Mouse (Mus musculus) heart, adult 18-20 months (tissue): ENCODE results near the gene Vav3. TPM values are rescaled to one million over a fixed set of nuclear protein-coding genes. Genes with fewer than 3 reads are reported as not detected.

Experiments used
- DNase-seq, 2 experiments: peaks; one replicate each; pipeline ENCODE4 v3.0.0; 2021 to 2022; ENCODE audit warnings: mixed read lengths in 1 of 2
- total RNA-seq, 2 experiments: library from RNA; stranded (reverse); gene quantifications; 2 replicates each; pipeline ENCODE4 v1.2.3; 2021

Vav3 gene
- total RNA-seq, 2 experiments from 2014 or later: 4.8 to 5.4 TPM

DNA sequence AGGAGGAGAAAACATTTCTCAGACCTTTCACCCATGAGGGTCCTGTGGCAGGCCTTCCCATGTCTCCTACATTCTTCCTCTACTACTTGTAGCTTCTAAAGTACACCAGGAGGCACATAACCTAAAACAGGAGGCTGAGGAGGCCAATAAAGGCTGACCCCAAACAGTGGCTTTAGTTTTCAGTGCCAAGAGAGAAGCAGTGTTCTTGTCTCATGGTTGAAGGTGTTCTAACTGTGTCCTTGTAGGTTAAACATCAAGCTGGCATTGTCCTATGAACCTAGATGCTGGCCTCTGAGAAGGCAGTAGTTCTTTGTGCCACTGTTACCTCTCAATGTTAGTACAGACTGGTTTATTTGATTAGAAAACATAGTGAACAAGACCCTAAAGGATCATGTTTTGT, 245.5 kb downstream of the Vav3 start:
- DNase-seq: no peak

GRCm38 (mm10) chr3:109592970-109593369, 252.5 kb downstream of the Vav3 start:
- no peak for DNase-seq

DNA sequence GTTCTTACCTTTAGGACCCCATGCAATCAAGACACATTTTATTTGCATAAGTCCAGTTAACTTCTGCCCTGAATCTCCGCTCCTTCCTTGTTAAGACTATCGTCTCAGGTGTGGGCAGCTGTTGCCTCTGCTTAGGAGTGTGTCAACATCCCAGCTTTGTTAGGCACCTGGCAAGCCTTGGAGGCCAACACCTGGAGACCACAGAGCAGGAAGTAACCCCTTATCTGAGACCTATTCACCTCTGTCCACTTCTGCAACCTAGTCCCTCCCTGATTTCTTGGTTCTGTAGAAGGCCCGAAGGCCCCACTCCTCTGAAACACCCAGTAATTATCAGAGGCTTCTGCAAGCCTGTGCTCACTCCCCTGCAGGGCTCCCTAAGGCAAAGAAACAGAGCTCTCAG, 255.6 kb downstream of the Vav3 start:
- no peak for DNase-seq

GRCm38 (mm10) chr3:109600699-109601451, 260.4 kb downstream of the Vav3 start:
- no peak for DNase-seq

- no peak for DNase-seq
These were observed 262.3 kb downstream of the Vav3 start for GRCm38 (mm10) chr3:109602753-109603152.

DNA sequence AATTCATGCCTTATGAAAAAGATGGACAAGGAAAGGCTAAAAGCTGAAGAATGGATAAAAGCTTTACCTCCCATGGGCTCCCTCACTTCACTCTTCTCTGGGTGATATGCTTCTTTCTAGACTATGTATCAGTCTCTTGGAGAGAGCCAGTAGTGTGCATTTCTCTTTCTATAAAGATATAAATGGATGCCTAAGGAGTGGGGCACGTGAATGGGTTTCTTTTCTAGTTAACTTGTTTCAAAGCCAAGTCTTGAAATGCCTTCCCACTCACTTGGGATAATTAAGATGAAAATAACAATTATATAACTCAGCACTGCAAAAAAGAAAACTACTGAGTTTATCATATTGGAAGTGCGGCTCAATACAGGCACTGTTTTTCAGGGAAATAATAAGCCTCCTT, 265.7 kb downstream of the Vav3 start:
- no peak for DNase-seq

- peak; percentile 26 to 34 for DNase-seq
These were observed 281.3 kb downstream of the Vav3 start for GRCm38 (mm10) chr3:109621721-109622120.

DNA sequence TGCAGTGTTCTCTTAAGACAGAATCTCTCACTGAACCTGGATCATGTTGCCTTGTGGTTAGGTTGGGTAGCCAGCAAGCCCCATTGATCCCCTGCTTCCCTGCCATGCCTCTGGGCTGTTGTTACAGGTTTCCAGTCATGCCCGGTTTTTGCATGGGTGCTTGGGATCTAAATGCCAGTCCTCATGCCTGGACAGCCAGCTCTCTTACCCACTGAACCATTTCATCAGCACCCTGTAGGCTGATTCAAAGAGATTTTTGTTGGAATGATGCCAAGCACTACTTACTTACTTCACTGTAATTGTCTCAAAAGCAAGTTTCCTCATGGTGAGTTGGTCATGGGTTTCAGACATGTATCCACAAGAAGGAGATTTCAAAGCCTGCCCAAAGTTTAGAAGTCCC, 281.9 kb downstream of the Vav3 start:
- no peak for DNase-seq

- no peak for DNase-seq
These were observed 282.4 kb downstream of the Vav3 start for GRCm38 (mm10) chr3:109622816-109623215.

DNA sequence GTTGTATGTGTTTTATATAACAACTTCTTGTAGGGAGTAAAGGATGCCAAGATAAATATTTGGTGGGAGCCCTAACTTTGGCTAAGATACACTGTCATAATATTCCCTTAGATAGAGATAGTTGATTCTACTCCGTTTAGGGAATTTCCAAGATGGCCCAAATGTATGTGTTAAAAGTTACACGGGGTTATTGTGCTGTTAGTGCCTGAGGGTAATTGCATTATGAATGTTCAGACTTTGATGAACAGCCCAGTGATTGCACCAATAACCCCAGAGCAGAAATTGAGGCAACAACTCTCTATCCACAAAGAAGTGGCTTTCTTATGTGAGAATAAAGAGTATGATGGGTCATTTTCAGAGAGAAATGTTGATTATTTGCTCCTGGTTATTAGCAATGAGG, 283.3 kb downstream of the Vav3 start:
- no peak for DNase-seq

DNA sequence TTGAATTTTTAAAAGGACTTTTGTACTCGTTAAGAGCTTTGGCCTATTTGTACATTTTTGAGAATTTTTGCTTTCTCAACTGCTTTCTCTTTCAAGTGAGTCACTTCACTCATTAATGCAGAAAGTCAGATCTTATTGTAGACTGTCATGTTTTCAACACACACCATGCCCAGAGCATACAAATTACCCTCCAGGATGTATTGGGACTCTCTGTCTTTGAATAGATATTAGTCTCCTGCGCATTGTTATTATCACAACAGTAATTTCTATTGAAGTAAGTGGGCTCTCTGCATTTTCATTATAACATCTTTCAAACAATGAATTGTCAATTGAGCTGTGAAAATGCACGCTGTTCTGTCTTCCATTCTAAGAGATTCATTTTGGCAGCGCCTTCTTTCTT, 295.6 kb downstream of the Vav3 start:
- DNase-seq: no peak

- DNase-seq: peak; percentile 4 to 14
These were observed 298.9 kb downstream of the Vav3 start for GRCm38 (mm10) chr3:109639386-109639785.

DNA sequence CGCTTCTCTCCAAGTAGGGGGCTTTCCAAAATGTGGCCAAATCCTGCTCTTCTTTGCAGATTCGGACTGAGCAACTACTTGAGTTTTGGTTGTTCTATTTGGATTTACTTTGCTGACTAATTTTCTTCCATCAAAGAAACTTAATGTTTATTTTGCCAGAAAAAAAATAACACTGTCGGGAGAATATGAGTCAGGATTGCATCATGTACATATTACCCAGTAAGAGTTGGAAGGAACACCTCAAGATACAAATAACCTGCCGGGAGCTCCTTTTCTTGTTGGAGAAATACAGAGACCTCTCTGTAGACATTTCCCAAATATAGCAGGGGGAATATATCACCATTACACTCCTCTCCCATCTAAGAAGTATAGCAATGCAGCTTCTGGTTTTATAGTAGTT, 300.3 kb downstream of the Vav3 start:
- no peak for DNase-seq

- no peak for DNase-seq
These were observed 307.8 kb downstream of the Vav3 start for GRCm38 (mm10) chr3:109648242-109648641.

- no peak for DNase-seq
These were observed 311.0 kb downstream of the Vav3 start for GRCm38 (mm10) chr3:109651479-109651878.

- DNase-seq: no peak
These were observed 312.6 kb downstream of the Vav3 start for GRCm38 (mm10) chr3:109652860-109653631.

DNA sequence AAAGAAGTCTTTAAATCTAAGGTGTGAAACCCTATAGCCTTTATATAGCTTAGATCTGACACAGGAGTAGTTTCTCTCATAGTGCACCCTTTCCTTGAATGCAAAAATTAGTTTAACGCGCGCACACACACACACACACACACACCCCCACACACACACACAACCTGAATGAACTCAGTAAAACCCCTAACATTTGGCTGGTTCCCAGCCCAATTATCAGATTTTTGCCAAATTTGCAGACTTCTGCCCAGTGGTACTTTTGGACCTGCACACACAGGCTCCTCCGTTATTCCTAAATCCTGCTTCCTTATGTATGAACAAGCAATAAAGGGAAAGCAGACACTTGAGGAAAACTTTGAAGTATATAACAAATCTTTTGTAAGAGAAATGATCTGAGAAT, 313.9 kb downstream of the Vav3 start:
- DNase-seq: no peak

DNA sequence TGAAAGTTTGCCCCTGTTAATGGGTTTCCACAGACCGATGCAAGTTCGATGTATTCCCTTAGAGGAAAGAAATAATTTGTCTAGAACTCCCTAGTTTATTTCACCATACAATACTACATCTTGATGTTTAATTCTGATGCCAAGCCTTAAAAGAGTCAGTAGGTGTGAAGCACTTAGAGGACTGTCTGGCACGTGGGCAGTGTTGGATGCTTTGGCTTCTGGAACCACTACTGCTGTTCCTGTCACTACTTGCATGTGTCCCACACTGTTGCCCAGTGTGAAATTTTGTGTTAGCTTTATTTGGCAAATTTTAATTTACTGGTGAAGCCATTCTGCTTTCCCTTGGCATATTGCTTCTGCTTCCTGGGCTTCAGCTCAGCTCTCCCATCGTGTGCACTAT, 331.3 kb downstream of the Vav3 start:
- no peak for DNase-seq

DNA sequence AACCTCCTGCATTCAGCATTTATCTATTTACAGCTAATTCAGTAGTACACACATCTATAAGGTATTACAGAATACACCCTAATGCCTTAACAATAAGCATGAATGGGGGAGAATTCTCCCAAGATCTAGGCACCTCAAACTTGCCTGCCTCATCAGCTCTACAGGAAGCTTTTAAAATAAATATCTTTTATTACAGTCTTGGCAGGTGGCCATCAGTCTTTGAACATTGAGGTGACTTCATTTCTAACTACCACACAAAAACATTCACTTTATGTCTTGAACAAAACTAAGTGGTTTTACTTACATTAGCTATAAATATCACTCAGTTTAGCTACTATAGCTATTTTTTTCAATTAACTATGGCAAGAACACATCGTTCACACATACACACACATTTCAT, 332.5 kb downstream of the Vav3 start:
- no peak for DNase-seq

- DNase-seq: no peak
These were observed 339.8 kb downstream of the Vav3 start for GRCm38 (mm10) chr3:109680281-109680680.

DNA sequence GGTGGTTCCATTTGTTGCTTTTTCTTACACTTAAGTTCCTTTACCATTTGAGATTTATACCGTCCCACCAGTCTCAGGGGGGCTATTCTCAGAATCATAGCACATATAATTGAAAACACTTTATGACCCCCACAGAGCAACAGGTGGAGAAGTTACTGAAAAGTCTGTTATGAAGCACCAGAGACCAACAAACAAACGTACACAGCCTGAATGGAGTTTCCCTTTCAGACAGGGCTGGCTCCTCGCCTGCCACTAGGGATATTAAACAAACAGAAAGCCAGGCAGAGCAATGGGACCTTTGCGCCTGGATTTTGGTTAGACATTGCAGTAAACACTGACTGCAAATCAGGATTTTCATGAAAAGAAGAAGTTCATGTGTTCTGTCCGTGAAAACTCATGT, 341.4 kb downstream of the Vav3 start:
- no peak for DNase-seq

GRCm38 (mm10) chr3:109683608-109684295, 343.3 kb downstream of the Vav3 start:
- DNase-seq: no peak

GRCm38 (mm10) chr3:109690566-109690965, 350.1 kb downstream of the Vav3 start:
- DNase-seq: no peak
